Mouse (Mus musculus) C2C12 (cell line): ENCODE measurements at regions not wholly inside any gene's neighbourhood (a gene's known extent, or its start where the extent isn't known, plus 50 kb on each side); places are given as distances from the start of the nearest gene placed in this dataset.

Source experiments
- H3K27me3 ChIP-seq: one replicate; pipeline ENCODE4 v1.6.1; 2011; ENCODE audit not compliant: control insufficient read depth, insufficient read depth, insufficient read length
- H3K36me3 ChIP-seq: one replicate; pipeline ENCODE4 v1.6.1; 2011; ENCODE audit not compliant: control insufficient read depth, insufficient read depth
- H3K4me3 ChIP-seq: one replicate; pipeline ENCODE4 v1.5.1; 2011; ENCODE audit warnings: mild to moderate bottlenecking, control low read depth; ENCODE audit not compliant: poor library complexity, insufficient read depth, severe bottlenecking
- H3K79me2 ChIP-seq: one replicate; pipeline ENCODE4 v1.6.1; 2011; ENCODE audit not compliant: control insufficient read depth, insufficient read depth
- H3K79me3 ChIP-seq: one replicate; pipeline ENCODE4 v1.6.1; 2011; ENCODE audit warnings: low read depth, control low read depth
- H3ac ChIP-seq: one replicate; pipeline ENCODE3; 2011; ENCODE audit warnings: low read depth; ENCODE audit not compliant: control insufficient read depth, insufficient read length
- CEBPB ChIP-seq: IDR thresholded peaks from one replicate; pipeline ENCODE4 v1.6.1; 2011; ENCODE audit warnings: low read depth, mild to moderate bottlenecking, control low read depth, moderate library complexity
- CTCF ChIP-seq: IDR thresholded peaks from one replicate; pipeline ENCODE4 v1.5.1; 2011; ENCODE audit not compliant: control insufficient read depth, insufficient read depth, insufficient read length
- FOSL1 ChIP-seq: IDR thresholded peaks from one replicate; pipeline ENCODE4 v1.8.0; 2011; ENCODE audit warnings: mild to moderate bottlenecking, low read length; ENCODE audit not compliant: poor library complexity, insufficient read depth, severe bottlenecking
- MAX ChIP-seq: IDR thresholded peaks from one replicate; pipeline ENCODE4 v1.6.1; 2011; ENCODE audit warnings: mild to moderate bottlenecking, control low read depth
- MYOD1 ChIP-seq: IDR thresholded peaks from one replicate; pipeline ENCODE4 v1.6.1; 2011; ENCODE audit warnings: low read depth; ENCODE audit not compliant: control insufficient read depth, insufficient read length
- MYOG ChIP-seq: IDR thresholded peaks from one replicate; pipeline ENCODE4 v1.6.1; 2011; ENCODE audit not compliant: control insufficient read depth, insufficient read length; ENCODE audit errors: extremely low read depth
- USF1 ChIP-seq: IDR thresholded peaks from one replicate; pipeline ENCODE4 v1.6.1; 2011; ENCODE audit warnings: low read depth, mild to moderate bottlenecking, control low read depth, moderate library complexity

DNA sequence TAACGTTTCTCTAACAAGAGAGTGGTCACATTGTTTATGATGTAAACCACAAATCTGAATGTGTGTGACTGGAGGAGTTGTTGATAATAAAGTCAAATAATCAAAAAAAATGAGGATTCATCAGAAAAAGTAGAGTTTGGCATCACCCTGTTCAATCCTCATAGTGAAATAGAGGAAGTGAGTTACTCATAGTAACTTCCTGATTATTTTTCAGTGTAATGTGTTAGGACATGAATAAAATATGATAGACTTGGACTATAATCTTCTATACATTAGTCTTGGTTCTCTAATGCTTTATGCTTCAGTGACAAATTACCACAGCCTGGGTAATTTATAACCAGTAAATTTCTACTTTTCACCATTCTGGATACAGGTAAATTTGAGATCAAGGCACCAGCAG lies 424.5 kb upstream of the Mef2c start:
- Histone ChIP-seq H3ac (no peak overlapping the region), H3K36me3 (no peaks in the 10 kb centered on the region), H3K4me3 (no peak overlapping the region), H3K79me3 (no peaks in the 10 kb centered on the region), H3K79me2 (no peaks in the 10 kb centered on the region), H3K27me3 (no peaks in the 10 kb centered on the region)
- TF ChIP-seq MAX (no peak), MYOG (no peak), CTCF (no peak), USF1 (no peak), FOSL1 (no peak), CEBPB (no peak), MYOD1 (no peak)

GRCm38 (mm10) chr13:83084948-83085347 lies 418.9 kb upstream of the Mef2c start:
- no peaks in the 10 kb centered on the region for H3K79me2 ChIP-seq
- no peak overlapping the region for H3K4me3 ChIP-seq
- H3K36me3 ChIP-seq, result no peaks in the 10 kb centered on the region
- TF ChIP-seq FOSL1 (no peak), CTCF (no peak), MYOG (no peak), MAX (no peak), USF1 (no peak), MYOD1 (no peak)
- H3K79me3 ChIP-seq, result no peaks in the 10 kb centered on the region
- no peak overlapping the region for H3ac ChIP-seq
- H3K27me3 ChIP-seq, result no peaks in the 10 kb centered on the region

GRCm38 (mm10) chr13:83099908-83100307 lies 403.9 kb upstream of the Mef2c start:
- H3ac ChIP-seq, result no peak overlapping the region
- no peaks in the 10 kb centered on the region for H3K79me3 ChIP-seq
- no peaks in the 10 kb centered on the region for H3K27me3 ChIP-seq
- H3K4me3 ChIP-seq, result no peak overlapping the region
- H3K79me2 ChIP-seq, result no peaks in the 10 kb centered on the region
- TF ChIP-seq MAX, result no peak
- TF ChIP-seq USF1, result no peak
- no peak for TF ChIP-seq MYOD1
- no peak for TF ChIP-seq FOSL1
- TF ChIP-seq CEBPB, result no peak
- no peak for TF ChIP-seq MYOG
- TF ChIP-seq CTCF, result no peak
- H3K36me3 ChIP-seq, result no peaks in the 10 kb centered on the region

DNA sequence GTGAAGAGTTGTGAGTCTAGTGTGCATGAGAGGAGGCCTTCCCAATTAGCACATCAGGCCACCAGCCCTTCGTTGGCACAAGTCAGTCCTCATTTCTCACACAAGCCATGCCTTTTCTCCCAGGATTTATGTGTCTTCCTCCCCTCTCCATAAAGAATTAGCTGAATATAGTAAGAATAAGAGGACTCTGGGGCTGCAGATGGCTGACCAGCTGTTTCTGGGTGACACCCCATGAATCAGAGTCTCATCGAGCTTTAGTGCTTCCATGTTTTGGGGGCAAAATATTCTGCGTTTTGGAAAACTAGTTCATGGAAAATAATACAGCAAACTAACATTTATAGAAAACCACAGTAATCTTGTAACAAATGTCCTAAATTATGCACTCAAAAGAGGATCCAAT lies 393.2 kb upstream of the Mef2c start:
- Histone ChIP-seq H3K79me3 (no peaks in the 10 kb centered on the region), H3K27me3 (no peaks in the 10 kb centered on the region), H3K36me3 (no peaks in the 10 kb centered on the region), H3K4me3 (no peak overlapping the region), H3K79me2 (no peaks in the 10 kb centered on the region), H3ac (no peak overlapping the region)
- no peak for TF ChIP-seq CEBPB

GRCm38 (mm10) chr13:83111503-83111902 lies 392.3 kb upstream of the Mef2c start:
- TF ChIP-seq CEBPB (no peak), USF1 (no peak), CTCF (no peak), MYOG (no peak), MYOD1 (no peak), FOSL1 (no peak), MAX (no peak)
- no peak overlapping the region for H3K4me3 ChIP-seq

DNA sequence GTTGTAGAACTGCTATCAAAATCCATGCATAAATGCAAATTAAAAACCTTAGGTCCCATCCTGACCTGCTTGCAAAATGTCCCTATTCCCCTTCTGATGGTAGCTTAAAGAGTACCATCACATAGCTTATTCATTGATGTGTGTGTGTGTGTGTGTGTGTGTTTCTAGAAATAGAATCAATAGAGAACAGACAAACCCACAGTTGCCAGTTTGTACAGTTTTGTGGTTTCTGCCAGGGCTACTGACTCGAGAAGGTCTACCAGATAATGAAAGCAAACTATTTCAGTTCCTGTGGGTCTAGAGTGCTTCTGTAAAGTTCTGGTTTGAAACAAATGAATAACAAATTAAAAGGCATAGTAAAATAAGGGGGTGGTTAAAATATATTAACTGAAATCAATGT lies 391.5 kb upstream of the Mef2c start:
- no peak overlapping the region for H3ac ChIP-seq
- no peak for TF ChIP-seq FOSL1
- TF ChIP-seq CEBPB, result no peak
- TF ChIP-seq MYOD1, result no peak
- TF ChIP-seq MAX, result no peak
- no peak for TF ChIP-seq MYOG
- no peak for TF ChIP-seq CTCF
- no peak for TF ChIP-seq USF1

More at GRCm38 (mm10) chr13:83111503-83111902, 392.3 kb upstream of the Mef2c start:
- H3ac ChIP-seq, result no peak overlapping the region
- H3K36me3 ChIP-seq, result no peaks in the 10 kb centered on the region
- H3K27me3 ChIP-seq, result no peaks in the 10 kb centered on the region
- H3K79me2 ChIP-seq, result no peaks in the 10 kb centered on the region
- H3K79me3 ChIP-seq, result no peaks in the 10 kb centered on the region

More for the DNA sequence above, 391.5 kb upstream of the Mef2c start:
- Histone ChIP-seq H3K27me3 (no peaks in the 10 kb centered on the region), H3K4me3 (no peak overlapping the region), H3K79me3 (no peaks in the 10 kb centered on the region), H3K79me2 (no peaks in the 10 kb centered on the region), H3K36me3 (no peaks in the 10 kb centered on the region)
